Mouse (Mus musculus): ENCODE measurements around the gene Flt3.

GRCm38 (mm10) chr5:147354161-147354780, 46.0 kb downstream of the Flt3 start:
- no peak for TF ChIP-seq CTCF (IDR thresholded peaks at IDR 0.05 in 2 of 3, conservative IDR thresholded peaks at IDR 0.05 in 1 of 3; ENCODE audit: control insufficient read depth in 1 of 3, insufficient read depth in 1 of 3, low read depth in 2 of 3, low read length in 3 of 3, poor library complexity in 1 of 3, severe bottlenecking in 1 of 3)
- no peak for TF ChIP-seq MXI1 (IDR thresholded peaks at IDR 0.05; ENCODE audit: low read depth, low read length)
- TF ChIP-seq TBP (IDR thresholded peaks at IDR 0.05; ENCODE audit: low read depth, low read length), result no peak
- TF ChIP-seq EP300 (IDR thresholded peaks at IDR 0.05; ENCODE audit: low read depth in 1 of 2, low read length in 2 of 2), result no peak
- TF ChIP-seq KAT2A (conservative IDR thresholded peaks at IDR 0.05; ENCODE audit: low read depth, low read length), result no peak
- TF ChIP-seq POLR2A (IDR thresholded peaks at IDR 0.05; ENCODE audit: control insufficient read depth in 1 of 2, insufficient read depth in 1 of 2, low read depth in 1 of 2, low read length in 2 of 2, poor library complexity in 1 of 2), result no peak
- TF ChIP-seq RCOR1 (IDR thresholded peaks at IDR 0.05; ENCODE audit: low read depth, low read length), result no peak
- no peak for TF ChIP-seq ZNF384 (IDR thresholded peaks at IDR 0.05; ENCODE audit: low read depth, low read length)
- no peak for TF ChIP-seq GATA1 (IDR thresholded peaks at IDR 0.05; ENCODE audit: low read depth, low read length)
- TF ChIP-seq NRF1 (IDR thresholded peaks at IDR 0.05; ENCODE audit: insufficient read depth, low read depth, low read length, poor library complexity, severe bottlenecking), result no peak

All from MEL (cell line).